Mouse (Mus musculus) ES-Bruce4 (cell line): ENCODE measurements around the gene Rpl10. TPM values are rescaled to one million over a fixed set of nuclear protein-coding genes. Genes with fewer than 3 reads are reported as not detected.
A peak's percentile ranks its signal among the peaks of the same experiment; 100 is the strongest.

Experiments
- H3K27ac ChIP-seq: 2 replicates; pipeline ENCODE4 v1.5.1; 2012; ENCODE audit warnings: low read length, inconsistent platforms; ENCODE audit not compliant: insufficient read depth
- H3K27me3 ChIP-seq: 2 replicates; pipeline ENCODE4 v1.6.1; 2012; ENCODE audit warnings: mild to moderate bottlenecking, low read length, inconsistent platforms; ENCODE audit not compliant: control insufficient read depth, poor library complexity, insufficient read depth, severe bottlenecking
- H3K36me3 ChIP-seq: 2 replicates; pipeline ENCODE4 v1.6.1; 2012; ENCODE audit warnings: inconsistent platforms, mild to moderate bottlenecking, low read length, moderate library complexity; ENCODE audit not compliant: control insufficient read depth, poor library complexity, insufficient read depth, severe bottlenecking
- H3K4me1 ChIP-seq: one replicate; pipeline ENCODE4 v1.8.1; 2011; ENCODE audit warnings: low read length; ENCODE audit not compliant: control insufficient read depth, insufficient read depth
- H3K4me3 ChIP-seq: 2 replicates; pipeline ENCODE4 v1.5.1; 2011; ENCODE audit warnings: low read depth, mild to moderate bottlenecking, low read length
- H3K9ac ChIP-seq: 2 replicates; pipeline ENCODE4 v1.6.1; 2012; ENCODE audit warnings: low read depth, mild to moderate bottlenecking, inconsistent platforms; ENCODE audit not compliant: poor library complexity, severe bottlenecking
- H3K9me3 ChIP-seq: replicated peaks from 2 replicates; pipeline ENCODE4 v1.6.1; 2012; ENCODE audit warnings: mild to moderate bottlenecking, low read length, inconsistent platforms; ENCODE audit not compliant: control insufficient read depth, poor library complexity, insufficient read depth, severe bottlenecking
- CTCF ChIP-seq: IDR thresholded peaks from one replicate; pipeline ENCODE4 v1.8.1; 2011; ENCODE audit warnings: low read depth, low read length
- EP300 ChIP-seq: IDR thresholded peaks from 2 replicates; pipeline ENCODE4 v1.6.1; 2011; ENCODE audit warnings: low read depth, low read length; ENCODE audit not compliant: insufficient read depth
- POLR2A ChIP-seq: IDR thresholded peaks from one replicate; pipeline ENCODE4 v1.8.1; 2011; ENCODE audit warnings: low read length; ENCODE audit not compliant: insufficient read depth
- polyA plus RNA-seq: library from polyadenylated mRNA; stranded (reverse); fragments of >200 nt; gene quantifications from 2 replicates; pipeline ENCODE4 v1.2.4, GENCODE M21; 2011; ENCODE audit warnings: low read depth; ENCODE audit not compliant: missing spikeins, insufficient read depth, insufficient read length

Rpl10 gene
- polyA plus RNA-seq, 1 experiment, result 239 TPM

- H3K4me1 ChIP-seq, result no peaks in the 10 kb centered on the region
- peak within 1 kb of the TSS; percentile 52 for H3K4me3 ChIP-seq
- TF ChIP-seq CTCF (no peak), POLR2A (no peak), EP300 (no peak)
- H3K36me3 ChIP-seq, result no peaks in the 10 kb centered on the region
- H3K27me3 ChIP-seq, result no peaks in the 10 kb centered on the region
- peak within 1 kb of the TSS; percentile 64 for H3K9ac ChIP-seq
- H3K27ac ChIP-seq, result no peak within 1 kb of the TSS
- no peaks in the 10 kb centered on the region for H3K9me3 ChIP-seq
Measured at GRCm38 (mm10) chrX:74249615-74250014, 21.0 kb upstream of the Rpl10 start, which contains the start of gene Flna. Flna (minus strand) TSS chrX:74249820.

DNA sequence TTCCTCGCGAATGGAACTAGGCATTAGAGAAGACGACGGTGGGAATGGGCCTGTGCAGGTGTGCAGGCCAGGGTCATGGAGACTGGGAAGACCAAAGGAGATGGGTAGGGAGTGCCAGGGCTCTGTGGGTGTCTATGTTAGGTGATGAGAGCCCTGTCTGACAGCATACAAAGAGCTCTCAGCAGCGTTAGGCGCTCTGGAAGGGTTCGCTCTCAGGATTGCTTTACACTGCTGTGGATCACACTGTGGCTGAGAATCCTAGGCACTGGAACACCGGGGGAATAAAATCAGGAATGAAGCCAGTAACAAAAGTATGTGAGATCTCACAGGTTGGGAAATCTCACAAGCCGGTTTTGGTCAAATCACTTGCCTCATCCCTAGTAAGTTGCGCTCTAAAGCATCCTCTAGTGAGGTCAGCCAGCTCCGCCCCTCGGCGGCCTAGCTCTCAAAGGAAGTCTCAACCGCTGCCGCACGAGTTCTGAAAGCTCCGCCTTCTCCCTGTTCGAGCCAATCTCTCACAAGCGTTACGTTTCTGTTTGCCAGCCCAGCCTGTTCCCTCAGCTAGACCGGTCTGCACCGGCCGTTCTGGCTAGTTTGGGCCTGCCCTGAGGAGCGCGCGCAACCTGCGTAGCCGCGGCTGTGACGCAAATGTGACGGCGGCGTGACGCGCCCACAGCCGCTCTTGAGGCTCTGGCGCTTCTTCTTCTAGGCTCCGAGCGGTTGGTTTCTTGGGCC is 16.3 kb upstream of the Rpl10 start, which contains the start of gene Emd:
Gene Emd (plus strand): TSS at position 535 of the 735 bp plus-strand sequence.
- Histone ChIP-seq H3K4me3 (peak within 1 kb of the TSS; percentile 93), H3K4me1 (no peaks in the 10 kb centered on the region), H3K9me3 (no peaks in the 10 kb centered on the region), H3K27me3 (no peaks in the 10 kb centered on the region), H3K36me3 (peaks cover 17% of the 10 kb centered on the region), H3K27ac (peak within 1 kb of the TSS; percentile 68), H3K9ac (peak within 1 kb of the TSS; percentile 71)
- TF ChIP-seq CTCF (no peak), POLR2A (no peak), EP300 (no peak)

DNA sequence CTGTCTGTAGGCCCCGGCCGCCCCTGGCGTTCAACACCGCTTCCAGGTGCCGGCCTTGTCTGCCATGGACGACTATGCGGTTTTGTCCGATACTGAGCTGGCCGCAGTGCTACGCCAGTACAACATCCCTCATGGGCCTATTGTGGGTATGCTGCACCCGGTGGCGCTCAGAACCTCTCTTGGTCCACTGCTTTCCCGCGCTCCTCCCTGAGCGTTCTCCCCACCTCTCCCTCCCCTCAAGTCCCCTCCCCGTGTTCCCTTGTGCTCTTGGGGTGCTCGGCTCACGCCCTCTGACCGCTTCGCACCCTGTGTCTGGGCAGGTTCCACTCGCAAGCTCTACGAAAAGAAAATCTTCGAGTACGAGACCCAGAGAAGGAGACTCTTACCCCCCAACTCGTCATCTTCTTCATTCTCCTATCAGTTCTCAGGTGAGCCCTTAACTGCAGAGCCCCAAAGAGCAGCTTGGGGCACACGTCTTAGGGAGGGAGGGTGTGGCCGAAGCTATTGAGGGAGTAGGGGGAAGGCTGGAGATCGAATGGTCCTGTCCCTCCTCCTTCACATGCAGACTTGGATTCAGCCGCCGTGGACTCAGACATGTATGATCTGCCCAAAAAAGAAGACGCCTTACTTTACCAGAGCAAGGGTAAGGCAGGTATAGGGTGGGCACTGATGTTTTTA is 15.6 kb upstream of the Rpl10 start:
- TF ChIP-seq EP300 (no peak), POLR2A (no peak), CTCF (no peak)
- peaks cover 17% of the 10 kb centered on the region for H3K36me3 ChIP-seq
- H3K27me3 ChIP-seq, result no peaks in the 10 kb centered on the region
- H3K9ac ChIP-seq, result peak overlapping the region; percentile 71
- no peaks in the 10 kb centered on the region for H3K4me1 ChIP-seq
- H3K27ac ChIP-seq, result peak overlapping the region; percentile 68
- peak overlapping the region; percentile 93 for H3K4me3 ChIP-seq
- H3K9me3 ChIP-seq, result no peaks in the 10 kb centered on the region

GRCm38 (mm10) chrX:74257746-74258145 is 12.9 kb upstream of the Rpl10 start:
- H3K27ac ChIP-seq, result no peak overlapping the region
- no peak for TF ChIP-seq CTCF
- no peak for TF ChIP-seq EP300
- TF ChIP-seq POLR2A, result no peak
- no peaks in the 10 kb centered on the region for H3K9me3 ChIP-seq
- no peaks in the 10 kb centered on the region for H3K27me3 ChIP-seq
- no peak overlapping the region for H3K4me3 ChIP-seq
- no peak overlapping the region for H3K9ac ChIP-seq
- no peaks in the 10 kb centered on the region for H3K4me1 ChIP-seq
- H3K36me3 ChIP-seq, result peaks cover 17% of the 10 kb centered on the region

GRCm38 (mm10) chrX:74269736-74270061 is 913 bp upstream of the Rpl10 start:
- H3K27me3 ChIP-seq, result no peaks in the 10 kb centered on the region

More at GRCm38 (mm10) chrX:74269736-74270061, 913 bp upstream of the Rpl10 start:
- H3K9ac ChIP-seq, result peak overlapping the region; percentile 59
- peak overlapping the region; percentile 98 for H3K27ac ChIP-seq
- H3K9me3 ChIP-seq, result no peaks in the 10 kb centered on the region
- peaks cover 20% of the 10 kb centered on the region for H3K36me3 ChIP-seq
- no peak for TF ChIP-seq EP300
- no peak for TF ChIP-seq POLR2A
- TF ChIP-seq CTCF, result no peak
- no peaks in the 10 kb centered on the region for H3K4me1 ChIP-seq
- peak overlapping the region; percentile 94 for H3K4me3 ChIP-seq
